In genomic region chr11:55184733-55185291, GRCm38 (mm10) we compare ENCODE assay signal across 8 mouse cellular contexts. TPM values are rescaled to one million over a fixed set of nuclear protein-coding genes. Genes with fewer than 3 reads are reported as not detected.
DNase-seq lines count a peak whose midpoint lies in the region; ATAC-seq and TF ChIP-seq lines count a peak whose summit lies in the region.
"Had no signal": no experiment of that assay in that cellular context is flagged by ENCODE, and none has a peak within 500 bp of the region (broad histone marks: within the 10 kb centered on the region; RNA-seq: fewer than 3 reads in every experiment).

Gene Slc36a2, minus strand, starts transcription at chr11:55185077.

- no peak within 1 kb of the TSS for H3K4me3 ChIP-seq in thymus, adult 2 months (ENCODE audit: control insufficient read depth, insufficient read depth, low read length)
- no peak within 1 kb of the TSS for H3K4me3 ChIP-seq in cerebellum, adult 2 months (replicated peaks; ENCODE audit: insufficient read depth, low read depth, low read length)
- no peak within 1 kb of the TSS for H3K4me3 ChIP-seq in liver, embryonic 11.5 days (ENCODE audit: low read depth, low read length)
- H3K4me3 ChIP-seq in stomach, postnatal 0 days (ENCODE audit: low read depth, low read length) = no peak within 1 kb of the TSS
- no peak within 1 kb of the TSS for H3K4me3 ChIP-seq in forebrain, embryonic 10.5 days
- H3K4me3 ChIP-seq: neural tube, embryonic 12.5 days had no signal

- H3K9ac ChIP-seq in liver, embryonic 11.5 days (ENCODE audit: low read depth, low read length) = no peak within 1 kb of the TSS
- H3K9ac ChIP-seq in stomach, postnatal 0 days (ENCODE audit: low read length) = no peak within 1 kb of the TSS
- H3K9ac ChIP-seq: neural tube, embryonic 12.5 days had no signal

- no peak for ATAC-seq in liver, embryonic 11.5 days (replicated peaks; ENCODE audit: low FRiP score)
- ATAC-seq in stomach, postnatal 0 days (ENCODE audit: low FRiP score, low TSS enrichment) = no peak

- no peaks in the 10 kb centered on the region for H3K27me3 ChIP-seq in thymus, adult 2 months (ENCODE audit: control insufficient read depth, insufficient read depth, low read length)
- H3K27me3 ChIP-seq in cerebellum, adult 2 months (ENCODE audit: control insufficient read depth, insufficient read depth, low read length) = no peaks in the 10 kb centered on the region
- no peaks in the 10 kb centered on the region for H3K27me3 ChIP-seq in liver, embryonic 11.5 days (replicated peaks; ENCODE audit: control insufficient read depth, insufficient read depth, low read length)
- H3K27me3 ChIP-seq in stomach, postnatal 0 days (ENCODE audit: control insufficient read depth, insufficient read depth, low read length) = no peaks in the 10 kb centered on the region
- H3K27me3 ChIP-seq in forebrain, embryonic 10.5 days (ENCODE audit: poor library complexity, severe bottlenecking) = no peaks in the 10 kb centered on the region
- H3K27me3 ChIP-seq: neural tube, embryonic 12.5 days had no signal

- H3K4me2 ChIP-seq in liver, embryonic 11.5 days = peak within 1 kb of the TSS; percentile 37
- H3K4me2 ChIP-seq in stomach, postnatal 0 days (replicated peaks; ENCODE audit: low read depth) = no peak within 1 kb of the TSS
- H3K4me2 ChIP-seq: neural tube, embryonic 12.5 days had no signal

- no peaks in the 10 kb centered on the region for H3K9me3 ChIP-seq in liver, embryonic 11.5 days (ENCODE audit: control insufficient read depth, low read length)
- no peaks in the 10 kb centered on the region for H3K9me3 ChIP-seq in stomach, postnatal 0 days (ENCODE audit: control insufficient read depth, low read length)
- H3K9me3 ChIP-seq in forebrain, embryonic 10.5 days = no peaks in the 10 kb centered on the region
- H3K9me3 ChIP-seq: neural tube, embryonic 12.5 days had no signal

- TF ChIP-seq EP300 in stomach, postnatal 0 days (optimal IDR thresholded peaks at IDR 0.05) = no peak

- WGBS in thymus, adult 2 months = 82% methylated on average over 10 of the region's 10 CpGs
- WGBS in cerebellum, adult 2 months = 8% methylated on average over 10 of the region's 10 CpGs
- 34% methylated on average over 10 of the region's 10 CpGs for WGBS in liver, embryonic 11.5 days
- 29% methylated on average over 10 of the region's 10 CpGs for WGBS in stomach, postnatal 0 days
- 22% methylated on average over 10 of the region's 10 CpGs for WGBS in forebrain, embryonic 10.5 days

- no peaks in the 10 kb centered on the region for H3K4me1 ChIP-seq in thymus, adult 2 months (replicated peaks; ENCODE audit: control insufficient read depth, insufficient read depth, low read length)
- H3K4me1 ChIP-seq in cerebellum, adult 2 months (ENCODE audit: control insufficient read depth, insufficient read depth, low read length) = peaks cover 16% of the 10 kb centered on the region
- no peaks in the 10 kb centered on the region for H3K4me1 ChIP-seq in liver, embryonic 11.5 days (replicated peaks; ENCODE audit: control insufficient read depth, insufficient read depth, low read length)
- no peaks in the 10 kb centered on the region for H3K4me1 ChIP-seq in stomach, postnatal 0 days (replicated peaks; ENCODE audit: control insufficient read depth, insufficient read depth)
- H3K4me1 ChIP-seq in forebrain, embryonic 10.5 days = peaks cover 15% of the 10 kb centered on the region
- H3K4me1 ChIP-seq: neural tube, embryonic 12.5 days had no signal

- no peaks in the 10 kb centered on the region for H3K36me3 ChIP-seq in thymus, adult 2 months (ENCODE audit: control insufficient read depth, insufficient read depth, low read length)
- no peaks in the 10 kb centered on the region for H3K36me3 ChIP-seq in liver, embryonic 11.5 days (ENCODE audit: control insufficient read depth, insufficient read depth, low read length)
- no peaks in the 10 kb centered on the region for H3K36me3 ChIP-seq in stomach, postnatal 0 days (ENCODE audit: control insufficient read depth, insufficient read depth, low read length)
- H3K36me3 ChIP-seq in forebrain, embryonic 10.5 days (replicated peaks) = no peaks in the 10 kb centered on the region
- H3K36me3 ChIP-seq: neural tube, embryonic 12.5 days had no signal

- no peak for DNase-seq in thymus, adult 2 months
- DNase-seq in thymus, postnatal 25 days = no peak
- peak; percentile 81 to 89 for DNase-seq in cerebellum, adult 2 months
- DNase-seq in liver, embryonic 11.5 days (ENCODE audit: low spot score) = no peak
- DNase-seq in stomach, postnatal 0 days (ENCODE audit: low spot score) = peak; percentile 45
- DNase-seq in forebrain, embryonic 10.5 days (ENCODE audit: extremely low spot score, low spot score) = no peak
- DNase-seq in frontal cortex, postnatal 36 days (ENCODE audit: low spot score in 2 of 2) = no peak

- TF ChIP-seq CTCF in thymus, adult 2 months (IDR thresholded peaks at IDR 0.05; ENCODE audit: borderline replicate concordance, control insufficient read depth, extremely low read depth, insufficient read depth, low read length, poor library complexity) = no peak
- TF ChIP-seq CTCF in cerebellum, adult 2 months (IDR thresholded peaks at IDR 0.05; ENCODE audit: borderline replicate concordance, insufficient read depth, low read depth, low read length) = no peak
- TF ChIP-seq CTCF in stomach, postnatal 0 days (IDR thresholded peaks at IDR 0.05; ENCODE audit: low read depth) = no peak

- TF ChIP-seq POLR2A in thymus, adult 2 months (IDR thresholded peaks at IDR 0.05; ENCODE audit: control insufficient read depth, extremely low read depth, insufficient read depth, low read length, poor library complexity) = no peak
- TF ChIP-seq POLR2A in cerebellum, adult 2 months (IDR thresholded peaks at IDR 0.05; ENCODE audit: borderline replicate concordance, insufficient read depth, low read length) = no peak

- no peak within 1 kb of the TSS for H3K27ac ChIP-seq in thymus, adult 2 months (ENCODE audit: control insufficient read depth, insufficient read depth, low read length)
- H3K27ac ChIP-seq in cerebellum, adult 2 months (ENCODE audit: insufficient read depth, low read length) = no peak within 1 kb of the TSS
- no peak within 1 kb of the TSS for H3K27ac ChIP-seq in liver, embryonic 11.5 days (ENCODE audit: low read depth, low read length)
- no peak within 1 kb of the TSS for H3K27ac ChIP-seq in stomach, postnatal 0 days (replicated peaks)
- H3K27ac ChIP-seq in forebrain, embryonic 10.5 days = no peak within 1 kb of the TSS
- H3K27ac ChIP-seq: neural tube, embryonic 12.5 days had no signal

RNA-seq across cellular contexts. Expression of gene Slc36a2, which starts in this region (rescaled TPM):
- 38.6 and 44.6 TPM in 2 replicates for polyA plus RNA-seq in thymus, adult 2 months (2012; rRNA removed)
- polyA plus RNA-seq in cerebellum, adult 2 months (2012; rRNA removed) = 0.71 and 0.82 TPM in 2 replicates
- polyA plus RNA-seq in liver, embryonic 11.5 days (2014; fragmentation: Nextera tagmentation; extraction: Ambion mirVana) = 5.5 and 5.8 TPM in 2 replicates
- polyA plus RNA-seq in stomach, postnatal 0 days (2015; fragmentation: Nextera tagmentation; extraction: Ambion mirVana) = 0.10 and 0.22 TPM in 2 replicates
- 0.21 and 0.46 TPM in 2 replicates for polyA plus RNA-seq in forebrain, embryonic 10.5 days (2016; fragmentation: Nextera tagmentation; extraction: Ambion mirVana)

Comparison
In these comparisons a context has a peak if more than half of its experiments do, and no peak if none do; other contexts are left out.
1. Peak in DNase-seq in cerebellum, adult 2 months; RNA of the gene not detected or under 1 TPM.
2. Peak in DNase-seq in stomach, postnatal 0 days; RNA of the gene not detected or under 1 TPM.